Mouse (Mus musculus) c-Kit-positive CD71-negative TER-119-negative erythroid progenitor cells, embryonic 14.5 days (primary cell): ENCODE data around the gene Mical3.

Experiments used
- DNase-seq: peaks from one replicate; pipeline ENCODE4 v3.0.0-alpha.2; 2013; ENCODE audit warnings: low read depth

Gene Mical3

GRCm38 (mm10) chr6:121014339-121014738, 116.5 kb downstream of the Mical3 start:
- no peak for DNase-seq

GRCm38 (mm10) chr6:121013750-121014149, 117.0 kb downstream of the Mical3 start:
- peak; percentile 22 for DNase-seq

- no peak for DNase-seq
Observed at GRCm38 (mm10) chr6:121011709-121012108, 119.1 kb downstream of the Mical3 start.

GRCm38 (mm10) chr6:121009651-121010050, 121.1 kb downstream of the Mical3 start:
- DNase-seq: no peak

- no peak for DNase-seq
Observed at GRCm38 (mm10) chr6:121004959-121005358, 125.8 kb downstream of the Mical3 start.

GRCm38 (mm10) chr6:121002952-121003351, 127.8 kb downstream of the Mical3 start:
- no peak for DNase-seq

- DNase-seq: no peak
Observed at GRCm38 (mm10) chr6:120999860-121000526, 130.8 kb downstream of the Mical3 start.

GRCm38 (mm10) chr6:120999087-120999486, 131.7 kb downstream of the Mical3 start:
- DNase-seq: no peak

- no peak for DNase-seq
Observed at GRCm38 (mm10) chr6:120996607-120997006, 134.2 kb downstream of the Mical3 start.

GRCm38 (mm10) chr6:120995541-120995940, 135.3 kb downstream of the Mical3 start:
- no peak for DNase-seq

GRCm38 (mm10) chr6:120991857-120992256, 138.9 kb downstream of the Mical3 start:
- DNase-seq: no peak

GRCm38 (mm10) chr6:120987571-120988084, 143.2 kb downstream of the Mical3 start:
- no peak for DNase-seq

GRCm38 (mm10) chr6:120987164-120987563, 143.6 kb downstream of the Mical3 start:
- peak; percentile 25 for DNase-seq

- no peak for DNase-seq
Observed at GRCm38 (mm10) chr6:120986172-120986571, 144.6 kb downstream of the Mical3 start.

- no peak for DNase-seq
Observed at GRCm38 (mm10) chr6:120982314-120982713, 148.5 kb downstream of the Mical3 start.

GRCm38 (mm10) chr6:120981537-120981936, 149.3 kb downstream of the Mical3 start:
- DNase-seq: peak; percentile 48

GRCm38 (mm10) chr6:120978019-120978621, 152.7 kb downstream of the Mical3 start:
- no peak for DNase-seq

GRCm38 (mm10) chr6:120976991-120977390, 153.8 kb downstream of the Mical3 start:
- DNase-seq: no peak

GRCm38 (mm10) chr6:120976097-120976496, 154.7 kb downstream of the Mical3 start:
- no peak for DNase-seq

- DNase-seq: peak; percentile 63
Observed at GRCm38 (mm10) chr6:120971797-120972590, 158.8 kb downstream of the Mical3 start.

GRCm38 (mm10) chr6:120970939-120971796, 159.6 kb downstream of the Mical3 start:
- DNase-seq: no peak

GRCm38 (mm10) chr6:120965814-120966213, 165.0 kb downstream of the Mical3 start:
- DNase-seq: no peak
